In the genomic region with DNA sequence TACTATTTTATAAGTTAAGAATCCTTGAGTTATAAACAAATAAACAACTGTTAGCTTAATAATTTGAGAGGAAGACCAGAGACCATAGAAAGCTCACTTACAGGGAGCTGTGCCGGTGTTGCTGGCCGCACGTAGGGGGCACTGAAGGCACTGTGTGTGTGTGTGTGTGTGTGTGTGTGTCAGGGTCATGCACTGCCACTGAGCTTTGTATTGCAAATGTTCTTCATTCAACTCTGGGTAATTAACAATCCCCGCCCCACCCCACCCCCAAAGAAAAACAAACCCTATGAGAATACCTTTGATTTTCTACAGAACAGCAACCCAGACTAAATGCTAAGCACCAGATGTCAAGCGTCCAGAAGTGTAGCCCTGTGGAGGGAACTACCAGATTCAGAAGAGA, we compare ENCODE assay signal across 15 mouse cellular contexts.
"Had no signal": no experiment of that assay in that cellular context is flagged by ENCODE, and none has a peak within 500 bp of the region (broad histone marks: within the 10 kb centered on the region; RNA-seq: fewer than 3 reads in every experiment).

No protein-coding gene starts in this region.

- H3K27me3 ChIP-seq: kidney, embryonic 15.5 days; liver, embryonic 13.5 days; neural tube, embryonic 12.5 days; stomach, embryonic 15.5 days had no signal

- H3K9ac ChIP-seq: kidney, embryonic 15.5 days; neural tube, embryonic 12.5 days; stomach, embryonic 15.5 days had no signal

- DNase-seq: kidney, adult 8-10 months; kidney, postnatal 10 days; layer of hippocampus, postnatal 36 days; liver, embryonic 13.5 days; lung, adult 2 months; lung, postnatal 14 days; lung, postnatal 4 days; midbrain, embryonic 14.5 days; retina, postnatal 1 day; thymus, postnatal 25 days had no signal

- H3K4me3 ChIP-seq: kidney, embryonic 15.5 days; left cerebral cortex, adult 2 months; liver, embryonic 13.5 days; neural tube, embryonic 12.5 days; stomach, embryonic 15.5 days had no signal

- H3K4me1 ChIP-seq: kidney, embryonic 15.5 days; stomach, embryonic 15.5 days had no signal

- H3K27ac ChIP-seq: kidney, embryonic 15.5 days; left cerebral cortex, adult 2 months; liver, embryonic 13.5 days; neural tube, embryonic 12.5 days; stomach, embryonic 15.5 days had no signal

- H3K4me2 ChIP-seq: kidney, embryonic 15.5 days; liver, embryonic 13.5 days; midbrain, embryonic 11.5 days; neural tube, embryonic 12.5 days; stomach, embryonic 15.5 days had no signal

- H3K9me3 ChIP-seq: kidney, embryonic 15.5 days; liver, embryonic 13.5 days; neural tube, embryonic 12.5 days; stomach, embryonic 15.5 days had no signal
